Mouse (Mus musculus): ENCODE measurements around the gene Adamtsl5. TPM values are rescaled to one million over a fixed set of nuclear protein-coding genes. Genes with fewer than 3 reads are reported as not detected.

Gene Adamtsl5
- polyA plus RNA-seq, 1 experiment = 5.5 TPM

DNA sequence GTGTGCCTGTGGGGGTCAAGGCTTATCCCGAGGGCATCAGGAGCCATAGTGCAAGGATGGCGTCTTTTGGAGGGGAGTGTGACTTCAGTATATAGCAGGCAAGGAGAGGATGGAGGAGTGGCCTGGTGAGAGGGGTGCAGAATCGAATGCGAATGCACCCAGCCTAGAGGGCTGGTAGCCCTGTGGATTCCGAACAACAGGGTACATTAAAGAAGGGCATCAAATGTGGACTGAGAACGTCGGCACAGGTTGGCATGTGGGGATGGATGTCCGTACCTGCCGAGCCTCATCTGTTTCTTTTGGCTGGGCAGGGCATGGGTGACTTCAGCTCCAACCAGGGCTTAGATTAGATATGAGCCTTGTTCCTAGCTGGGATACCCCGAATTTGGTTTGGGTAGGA, 48.4 kb downstream of the Adamtsl5 start:
- 57% methylated on average over 10 of the region's 10 CpGs for WGBS
- Histone ChIP-seq H3K4me3 (ENCODE audit: insufficient read depth, low read depth, low read length) (no peak overlapping the region), H3K27me3 (replicated peaks; ENCODE audit: control insufficient read depth, insufficient read depth, low read length) (no peaks in the 10 kb centered on the region), H3K36me3 (ENCODE audit: control insufficient read depth, insufficient read depth, low read length) (no peaks in the 10 kb centered on the region), H3K4me1 (ENCODE audit: control insufficient read depth, insufficient read depth, low read length) (peaks cover 3% of the 10 kb centered on the region), H3K27ac (ENCODE audit: insufficient read depth, low read depth, low read length) (no peak overlapping the region)
- TF ChIP-seq POLR2A (IDR thresholded peaks at IDR 0.05; ENCODE audit: low read depth, low read length) (no peak), CTCF (conservative IDR thresholded peaks at IDR 0.05; ENCODE audit: insufficient read depth, insufficient read length, low read depth, low read length) (no peak)
- no peak for DNase-seq

DNA sequence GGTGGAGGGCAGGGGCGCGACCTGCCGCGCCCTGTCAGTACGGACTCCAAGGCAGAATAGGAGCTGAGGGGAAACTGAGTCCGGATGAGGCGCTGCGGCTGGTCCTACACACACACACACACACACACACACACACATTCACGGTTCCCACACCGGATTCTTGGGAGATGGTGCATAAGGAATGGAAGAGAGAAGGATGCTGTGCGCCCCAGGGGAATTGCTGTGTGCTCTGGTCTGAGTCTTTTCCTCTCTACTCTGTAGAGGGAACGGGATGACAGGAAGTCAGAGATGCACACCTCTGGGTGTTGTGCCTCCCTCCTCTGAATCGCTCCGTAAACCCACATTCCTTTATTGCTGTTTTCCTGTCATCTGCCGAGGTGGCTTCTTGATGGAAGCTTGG, 48.9 kb downstream of the Adamtsl5 start:
- H3K27me3 ChIP-seq (replicated peaks; ENCODE audit: control insufficient read depth, insufficient read depth, low read length) = no peaks in the 10 kb centered on the region
- H3K4me3 ChIP-seq (ENCODE audit: insufficient read depth, low read depth, low read length) = no peak overlapping the region
- 22% methylated on average over 15 of the region's 15 CpGs for WGBS
- no peak overlapping the region for H3K27ac ChIP-seq (ENCODE audit: insufficient read depth, low read depth, low read length)
- TF ChIP-seq POLR2A (IDR thresholded peaks at IDR 0.05; ENCODE audit: low read depth, low read length) (no peak), CTCF (conservative IDR thresholded peaks at IDR 0.05; ENCODE audit: insufficient read depth, insufficient read length, low read depth, low read length) (no peak)
- no peak for DNase-seq
- peaks cover 3% of the 10 kb centered on the region for H3K4me1 ChIP-seq (ENCODE audit: control insufficient read depth, insufficient read depth, low read length)
- H3K36me3 ChIP-seq (ENCODE audit: control insufficient read depth, insufficient read depth, low read length) = no peaks in the 10 kb centered on the region

DNA sequence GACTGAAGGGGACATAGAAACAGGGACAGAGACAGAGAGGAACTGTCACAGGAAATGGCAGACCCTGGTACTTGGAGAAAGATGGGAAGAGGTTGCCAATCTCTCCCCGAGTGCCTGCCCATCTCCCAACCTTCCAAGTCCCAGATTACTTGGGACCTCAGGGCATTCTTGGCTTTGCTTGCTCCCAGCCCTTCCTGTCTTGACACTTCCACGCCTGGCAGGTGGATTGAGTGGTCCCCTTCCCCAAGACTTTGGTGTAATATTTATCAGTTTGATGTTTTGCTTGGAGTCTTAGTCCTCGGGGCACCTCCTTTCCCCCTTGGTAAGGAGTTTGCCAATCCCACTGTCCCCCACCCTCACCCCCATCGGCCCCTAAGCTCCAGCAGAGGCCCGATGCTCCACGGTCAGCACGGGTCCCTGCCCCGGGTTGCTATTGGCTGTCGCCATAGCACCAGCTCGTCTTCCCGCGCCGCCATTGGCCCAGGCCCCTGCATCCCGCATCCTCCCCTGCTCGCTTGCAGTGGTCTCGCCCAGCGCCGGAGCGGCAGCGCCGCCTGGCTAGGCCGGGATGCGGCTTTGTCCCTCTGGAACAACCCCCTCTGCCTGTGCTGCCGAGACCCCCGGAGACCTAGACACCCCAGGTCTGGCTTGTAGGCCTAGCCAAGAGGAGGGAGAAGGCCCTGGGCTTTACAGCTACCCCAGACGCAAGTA, 49.5 kb downstream of the Adamtsl5 start:
- no peak for TF ChIP-seq CTCF (conservative IDR thresholded peaks at IDR 0.05; ENCODE audit: insufficient read depth, insufficient read length, low read depth, low read length)
- TF ChIP-seq POLR2A (IDR thresholded peaks at IDR 0.05; ENCODE audit: low read depth, low read length) = no peak
- 7% methylated on average over 26 of the region's 26 CpGs for WGBS
- H3K36me3 ChIP-seq (ENCODE audit: control insufficient read depth, insufficient read depth, low read length) = no peaks in the 10 kb centered on the region
- H3K4me1 ChIP-seq (ENCODE audit: control insufficient read depth, insufficient read depth, low read length) = peaks cover 3% of the 10 kb centered on the region
- no peaks in the 10 kb centered on the region for H3K27me3 ChIP-seq (replicated peaks; ENCODE audit: control insufficient read depth, insufficient read depth, low read length)
- no peak overlapping the region for H3K27ac ChIP-seq (ENCODE audit: insufficient read depth, low read depth, low read length)
- DNase-seq = no peak
- no peak overlapping the region for H3K4me3 ChIP-seq (ENCODE audit: insufficient read depth, low read depth, low read length)

DNA sequence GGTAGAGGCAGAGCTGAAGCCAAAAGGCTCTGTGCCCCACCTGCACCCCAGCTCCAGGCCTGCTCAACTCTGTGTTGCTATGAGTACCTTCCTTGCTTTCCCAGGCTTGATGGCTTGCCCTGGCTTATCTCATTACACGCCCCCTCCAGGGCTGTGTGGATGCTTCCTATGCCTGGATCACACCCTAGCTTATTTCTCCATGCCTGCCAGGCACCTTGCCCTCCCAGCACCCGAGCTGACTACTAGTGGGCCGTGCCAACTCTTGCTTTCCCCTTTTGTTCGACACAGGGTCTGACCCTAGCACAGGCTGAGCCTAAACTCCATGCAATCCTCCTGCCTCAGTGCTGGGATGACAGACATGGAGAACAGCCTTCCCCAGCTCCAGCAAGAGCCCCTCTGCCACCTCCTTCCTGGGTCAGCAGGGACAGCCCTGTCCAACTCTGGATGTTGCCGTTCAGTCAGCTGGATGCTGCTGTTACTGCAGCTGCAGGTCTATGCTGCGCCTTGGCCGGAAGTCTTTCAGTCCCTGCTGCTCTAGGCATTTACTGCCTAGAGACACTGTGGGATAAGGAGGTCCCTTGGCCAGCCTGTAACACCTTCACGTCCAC, 50.6 kb downstream of the Adamtsl5 start:
- peaks cover 3% of the 10 kb centered on the region for H3K4me1 ChIP-seq (ENCODE audit: control insufficient read depth, insufficient read depth, low read length)
- no peak for DNase-seq
- H3K4me3 ChIP-seq (ENCODE audit: insufficient read depth, low read depth, low read length) = no peak overlapping the region
- no peak for TF ChIP-seq CTCF (conservative IDR thresholded peaks at IDR 0.05; ENCODE audit: insufficient read depth, insufficient read length, low read depth, low read length)
- TF ChIP-seq POLR2A (IDR thresholded peaks at IDR 0.05; ENCODE audit: low read depth, low read length) = no peak
- H3K36me3 ChIP-seq (ENCODE audit: control insufficient read depth, insufficient read depth, low read length) = no peaks in the 10 kb centered on the region
- H3K27me3 ChIP-seq (replicated peaks; ENCODE audit: control insufficient read depth, insufficient read depth, low read length) = no peaks in the 10 kb centered on the region
- WGBS = 77% methylated on average over 8 of the region's 8 CpGs
- H3K27ac ChIP-seq (ENCODE audit: insufficient read depth, low read depth, low read length) = no peak overlapping the region

DNA sequence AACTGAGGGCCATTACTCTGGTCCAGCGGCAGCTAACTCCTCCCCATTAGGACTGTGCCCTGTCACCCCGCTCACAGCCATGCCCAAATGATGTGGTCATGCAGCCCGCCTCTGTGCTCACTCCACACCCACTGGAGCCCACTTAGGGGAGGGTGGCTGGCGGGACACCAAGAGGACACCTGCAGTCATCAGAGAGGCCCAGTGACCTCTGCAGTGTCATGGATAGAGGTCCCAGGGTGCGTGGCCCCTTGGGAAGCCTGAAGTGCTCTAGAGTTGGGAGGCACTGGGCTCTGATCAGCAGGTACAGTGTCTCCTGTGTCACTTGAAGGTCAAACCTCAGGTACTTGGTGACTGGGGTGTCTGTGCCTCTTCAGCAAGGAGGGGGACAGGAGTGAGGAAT, 51.4 kb downstream of the Adamtsl5 start:
- Histone ChIP-seq H3K36me3 (ENCODE audit: control insufficient read depth, insufficient read depth, low read length) (no peaks in the 10 kb centered on the region), H3K27me3 (replicated peaks; ENCODE audit: control insufficient read depth, insufficient read depth, low read length) (no peaks in the 10 kb centered on the region), H3K4me3 (ENCODE audit: insufficient read depth, low read depth, low read length) (no peak overlapping the region), H3K4me1 (ENCODE audit: control insufficient read depth, insufficient read depth, low read length) (peaks cover under 1% of the 10 kb centered on the region), H3K27ac (ENCODE audit: insufficient read depth, low read depth, low read length) (no peak overlapping the region)
- TF ChIP-seq CTCF (conservative IDR thresholded peaks at IDR 0.05; ENCODE audit: insufficient read depth, insufficient read length, low read depth, low read length) (no peak), POLR2A (IDR thresholded peaks at IDR 0.05; ENCODE audit: low read depth, low read length) (no peak)
- WGBS = 96% methylated on average over 5 of the region's 5 CpGs
- no peak for DNase-seq

DNA sequence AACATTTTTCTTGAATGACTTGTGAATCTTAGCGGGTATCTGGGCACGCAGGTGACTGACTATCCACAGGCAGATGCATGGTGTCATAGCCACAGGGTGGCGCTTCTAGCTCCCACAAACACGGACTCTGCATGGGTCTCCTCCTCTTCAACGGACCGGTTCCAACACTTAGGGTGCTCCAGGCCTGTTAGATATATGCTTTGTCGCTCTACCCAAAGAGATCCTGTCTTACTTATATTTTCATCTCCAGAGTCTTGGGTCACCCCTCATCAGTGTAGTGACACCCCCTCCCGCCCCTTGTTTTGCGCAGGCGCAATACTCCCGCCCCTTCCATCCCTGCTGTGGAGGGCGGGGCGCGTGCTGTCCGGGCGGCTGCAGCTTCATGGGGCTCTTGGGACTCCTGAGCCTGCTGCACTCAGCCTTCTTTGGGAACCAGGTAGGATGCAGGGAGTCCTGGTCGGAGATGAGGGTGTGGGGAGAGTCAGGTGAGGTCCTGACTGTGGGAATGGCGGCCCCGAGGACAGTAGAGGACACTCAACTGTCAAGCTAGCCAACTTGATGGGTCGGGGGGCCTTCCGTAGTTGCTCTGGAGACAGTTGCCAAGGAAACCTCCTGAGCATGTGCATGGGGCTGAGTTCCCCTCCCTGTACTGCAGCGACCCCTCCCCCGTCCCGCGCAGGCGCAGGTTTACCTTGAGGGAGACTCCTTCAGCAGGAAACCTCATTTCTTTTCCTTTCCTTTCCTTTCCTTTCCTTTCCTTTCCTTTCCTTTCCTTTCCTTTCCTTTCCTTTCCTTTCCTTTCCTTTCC, 52.4 kb downstream of the Adamtsl5 start, which contains the start of gene Apc2:
Gene Apc2, plus strand, starts transcription at position 360 of the 808 bp plus-strand sequence.
- no peaks in the 10 kb centered on the region; the same call in 1 of the 2 replicates for H3K4me1 ChIP-seq (ENCODE audit: control insufficient read depth, insufficient read depth, low read length)
- WGBS = 3% methylated on average over 26 of the region's 26 CpGs
- DNase-seq = peak; percentile 83
- TF ChIP-seq POLR2A (IDR thresholded peaks at IDR 0.05; ENCODE audit: low read depth, low read length) (no peak), CTCF (conservative IDR thresholded peaks at IDR 0.05; ENCODE audit: insufficient read depth, insufficient read length, low read depth, low read length) (peak; percentile 83)
- H3K27me3 ChIP-seq (replicated peaks; ENCODE audit: control insufficient read depth, insufficient read depth, low read length) = no peaks in the 10 kb centered on the region
- peak within 1 kb of the TSS; percentile 55 for H3K4me3 ChIP-seq (ENCODE audit: insufficient read depth, low read depth, low read length)
- H3K36me3 ChIP-seq (ENCODE audit: control insufficient read depth, insufficient read depth, low read length) = no peaks in the 10 kb centered on the region
- no peak within 1 kb of the TSS for H3K27ac ChIP-seq (ENCODE audit: insufficient read depth, low read depth, low read length)

All from kidney, adult 2 months (tissue).